Mouse (Mus musculus) frontal cortex, postnatal 25 days (tissue): ENCODE measurements around the gene Mpped1.

ENCODE experiments used
- DNase-seq, 2 experiments: peaks; one replicate each; pipeline ENCODE4 v3.0.0; 2022; ENCODE audit warnings: low spot score in 2 of 2

Mpped1 gene

GRCm38 (mm10) chr15:83883821-83884220 lies 104.6 kb downstream of the Mpped1 start:
- DNase-seq: no peak

GRCm38 (mm10) chr15:83884291-83884690 lies 105.0 kb downstream of the Mpped1 start:
- DNase-seq: no peak

GRCm38 (mm10) chr15:83892871-83893270 lies 113.6 kb downstream of the Mpped1 start:
- no peak for DNase-seq

GRCm38 (mm10) chr15:83894261-83894660 lies 115.0 kb downstream of the Mpped1 start:
- no peak for DNase-seq

- DNase-seq: no peak
Measured at GRCm38 (mm10) chr15:83896011-83896410, 116.7 kb downstream of the Mpped1 start.

- peak in 1 of 2 experiments; percentile 29 for DNase-seq
Measured at GRCm38 (mm10) chr15:83897286-83897685, 118.0 kb downstream of the Mpped1 start.

- DNase-seq: no peak
Measured at GRCm38 (mm10) chr15:83906472-83906871, 127.2 kb downstream of the Mpped1 start.
